Mouse (Mus musculus) WW6 (cell line): ENCODE data around the gene Hspb7.

Experiments
- DNase-seq: peaks from one replicate; pipeline ENCODE4 v3.0.0-alpha.2; 2013; ENCODE audit warnings: low read depth, low spot score

Hspb7 gene

DNA sequence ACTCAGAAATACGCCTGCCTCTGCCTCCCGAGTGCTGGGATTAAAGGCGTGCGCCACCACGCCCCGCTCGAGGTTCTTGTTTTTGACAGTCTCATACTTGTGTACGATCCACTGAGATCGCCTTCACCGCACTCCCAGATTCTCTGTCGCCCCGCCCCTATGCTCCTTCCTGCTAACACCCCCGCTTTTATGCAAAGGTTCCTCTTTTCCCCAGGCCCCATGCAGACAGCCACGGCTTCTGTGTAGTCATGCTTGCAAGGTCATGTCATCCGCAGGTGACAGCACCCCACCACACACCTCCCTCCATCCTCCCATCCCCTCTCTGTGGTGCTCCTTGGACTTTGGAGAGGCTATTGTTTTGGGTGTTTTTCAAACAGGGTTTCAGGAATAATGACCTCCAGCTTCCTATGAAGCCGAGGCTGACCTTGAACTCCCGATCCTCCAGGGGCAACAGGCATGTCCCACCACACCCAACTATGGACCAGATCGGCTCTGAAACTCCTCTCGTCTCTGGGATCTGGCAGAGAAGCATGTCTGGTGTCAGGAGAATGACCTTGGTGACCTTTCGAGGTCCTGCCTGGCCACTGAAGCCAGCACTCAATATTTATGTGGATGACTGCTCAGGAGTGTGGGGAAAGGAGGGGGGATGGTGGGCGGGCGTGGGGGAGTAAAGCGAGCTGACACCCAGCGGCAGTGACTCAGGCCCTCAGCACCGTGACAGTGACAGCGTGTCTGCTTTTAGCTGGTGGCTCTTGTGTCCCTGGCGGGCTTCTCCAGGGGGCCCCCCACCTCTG lies 984 bp upstream of the Hspb7 start:
- no peak for DNase-seq

GRCm38 (mm10) chr4:141420886-141421285 lies 307 bp downstream of the Hspb7 start:
- DNase-seq: no peak

DNA sequence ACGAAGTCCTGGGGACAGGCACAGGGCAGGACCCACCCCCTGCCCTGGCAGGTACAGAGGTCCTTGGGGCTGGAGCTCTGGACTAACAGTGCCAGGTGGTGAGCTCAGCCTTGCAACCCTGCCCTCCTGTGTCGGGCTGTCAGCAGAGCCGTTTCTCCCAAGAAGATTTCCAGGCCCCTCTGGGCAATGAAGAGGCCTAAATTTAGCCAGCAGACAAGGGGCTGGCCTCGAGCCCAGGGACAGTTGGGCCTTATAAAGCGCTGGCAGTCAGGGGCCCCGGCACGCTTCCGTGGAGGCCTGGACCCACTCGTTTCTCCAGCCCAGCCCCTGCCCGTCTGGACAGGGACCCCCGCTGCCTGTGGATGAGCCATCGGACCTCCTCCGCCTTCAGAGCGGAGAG lies 844 bp downstream of the Hspb7 start:
- no peak for DNase-seq

- DNase-seq: no peak
Observed at GRCm38 (mm10) chr4:141422841-141423240, 2.3 kb downstream of the Hspb7 start.

- no peak for DNase-seq
Observed at GRCm38 (mm10) chr4:141423288-141423687, 2.7 kb downstream of the Hspb7 start.

- DNase-seq: no peak
Observed at GRCm38 (mm10) chr4:141423691-141424431, 3.3 kb downstream of the Hspb7 start.

DNA sequence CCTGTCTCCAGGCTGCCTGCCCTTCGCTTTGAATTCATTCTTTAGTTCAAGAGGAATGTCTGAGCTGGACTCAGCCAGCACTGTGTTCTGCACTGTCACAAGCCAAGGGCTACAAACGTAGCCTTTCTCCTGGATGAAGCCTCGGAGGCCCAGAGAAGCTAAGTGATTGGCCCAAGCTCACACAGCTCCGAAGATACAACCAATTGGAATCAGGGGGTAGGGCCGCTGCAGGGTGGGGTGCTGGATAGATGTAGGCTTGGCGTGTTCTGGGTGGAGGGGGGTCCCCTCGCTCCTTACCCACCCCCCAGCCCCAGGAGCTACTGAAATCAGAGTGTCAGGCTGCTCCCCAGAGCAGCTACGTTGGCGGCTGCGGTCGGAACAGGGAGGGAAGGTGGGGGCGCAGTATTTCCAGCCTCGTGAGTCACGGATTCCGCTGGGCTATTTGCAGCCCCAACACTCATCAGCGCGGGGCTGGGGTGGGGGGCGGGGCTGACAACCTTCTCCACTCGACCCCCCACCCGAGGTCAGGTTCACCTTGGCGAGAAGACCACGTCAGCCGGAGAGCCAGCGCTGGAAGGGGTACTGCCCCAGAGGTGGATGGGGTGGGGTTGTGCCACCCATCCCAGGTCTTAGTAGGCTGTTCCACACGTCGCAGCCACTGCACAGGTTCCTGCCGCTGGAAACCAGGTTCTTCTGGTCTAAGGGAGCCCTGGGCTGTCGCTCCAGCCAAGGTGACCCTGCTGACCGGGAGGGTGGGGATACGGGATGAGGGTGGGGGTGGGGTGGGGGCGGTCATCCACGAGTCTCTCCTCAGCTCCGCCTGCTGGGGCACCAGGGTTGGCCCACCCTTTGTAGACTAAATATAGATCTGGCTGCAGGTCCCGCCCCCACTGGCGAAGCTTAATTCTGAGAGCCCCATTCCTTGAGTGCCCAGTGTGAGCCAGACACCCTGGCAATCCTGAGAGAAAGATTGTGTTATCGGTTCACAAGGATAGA lies 5.2 kb downstream of the Hspb7 start:
- DNase-seq: no peak

GRCm38 (mm10) chr4:141426796-141427745 lies 6.5 kb downstream of the Hspb7 start:
- DNase-seq: no peak

DNA sequence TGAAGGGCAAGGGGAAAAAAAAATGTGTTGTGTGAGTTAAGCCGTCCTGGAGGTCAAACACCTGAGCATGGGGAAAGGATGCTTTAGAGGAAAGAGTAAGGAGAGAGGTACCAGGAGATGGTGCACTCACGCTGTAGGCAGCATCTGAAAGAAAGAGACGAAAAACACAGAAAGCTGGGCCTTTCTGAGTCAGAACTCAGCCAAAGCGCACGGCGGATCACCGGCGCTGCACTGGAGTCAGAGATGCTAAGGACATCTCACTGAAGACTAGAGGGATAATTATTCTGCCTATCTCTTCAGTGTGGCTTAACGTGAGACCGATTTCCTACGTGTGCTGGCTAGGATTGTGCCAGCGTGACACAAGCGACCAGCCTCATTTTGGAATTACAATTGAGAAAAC lies 7.3 kb downstream of the Hspb7 start:
- no peak for DNase-seq

- DNase-seq: no peak
Observed at GRCm38 (mm10) chr4:141429381-141429780, 8.8 kb downstream of the Hspb7 start.

DNA sequence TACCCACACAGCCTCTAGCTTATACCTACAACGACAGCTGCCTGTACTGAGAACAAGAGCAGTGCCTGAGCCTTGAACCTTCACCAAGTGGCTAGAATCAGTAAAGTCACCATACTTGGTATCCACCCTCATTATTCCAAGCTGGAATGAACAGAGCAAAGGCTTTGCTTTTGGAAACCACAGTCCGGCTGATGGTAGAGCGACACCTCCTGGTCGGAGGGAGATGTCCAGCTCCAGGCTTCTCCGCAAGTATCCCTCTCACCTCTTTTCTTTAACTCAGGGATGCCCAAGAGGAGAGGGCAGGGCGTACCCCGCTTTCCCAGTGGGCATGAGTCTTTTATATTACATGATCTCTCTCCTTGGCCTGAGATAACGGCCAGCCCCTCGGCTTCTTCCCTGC lies 9.3 kb downstream of the Hspb7 start:
- DNase-seq: no peak

GRCm38 (mm10) chr4:141430997-141431396 lies 10.4 kb downstream of the Hspb7 start:
- DNase-seq: no peak

DNA sequence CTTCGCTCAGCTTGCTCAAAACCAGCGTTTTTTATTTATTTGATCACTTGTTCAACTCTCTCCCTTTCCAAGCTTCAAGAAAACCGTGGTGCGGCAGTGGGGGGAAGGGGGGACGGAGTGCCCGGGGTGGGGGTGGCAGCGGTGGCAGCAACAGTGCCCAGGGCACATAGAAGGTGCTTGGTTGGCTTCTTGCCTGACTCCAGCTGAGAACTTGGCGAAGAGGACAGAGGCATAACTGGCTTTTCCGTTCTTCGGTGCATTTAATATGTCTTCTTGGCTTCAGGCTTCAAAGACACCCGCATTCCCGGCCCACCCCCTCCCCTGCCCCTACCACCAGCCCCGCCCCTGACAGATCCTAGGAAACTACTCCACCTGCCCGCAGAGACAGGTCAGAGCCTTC lies 12.1 kb downstream of the Hspb7 start:
- DNase-seq: no peak

DNA sequence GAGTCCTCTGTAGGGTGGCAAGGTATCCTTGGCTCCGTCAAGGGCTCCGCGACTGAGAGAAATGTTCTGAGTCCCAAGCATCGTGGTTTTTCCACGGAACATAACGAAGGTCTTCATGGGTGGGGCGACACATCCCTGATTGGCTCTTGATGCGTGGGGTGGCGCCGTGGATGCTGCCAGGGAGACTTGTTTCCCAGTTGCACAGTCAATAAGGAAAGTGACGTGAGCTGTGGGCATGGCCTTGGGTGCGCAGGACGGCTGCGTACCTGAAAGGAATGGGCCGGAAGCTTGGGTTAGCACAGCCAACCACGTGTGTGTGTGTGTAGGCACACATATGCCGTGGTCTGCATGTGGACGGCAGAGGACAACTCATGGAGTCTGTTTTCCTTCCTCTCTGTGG lies 12.6 kb downstream of the Hspb7 start:
- no peak for DNase-seq

DNA sequence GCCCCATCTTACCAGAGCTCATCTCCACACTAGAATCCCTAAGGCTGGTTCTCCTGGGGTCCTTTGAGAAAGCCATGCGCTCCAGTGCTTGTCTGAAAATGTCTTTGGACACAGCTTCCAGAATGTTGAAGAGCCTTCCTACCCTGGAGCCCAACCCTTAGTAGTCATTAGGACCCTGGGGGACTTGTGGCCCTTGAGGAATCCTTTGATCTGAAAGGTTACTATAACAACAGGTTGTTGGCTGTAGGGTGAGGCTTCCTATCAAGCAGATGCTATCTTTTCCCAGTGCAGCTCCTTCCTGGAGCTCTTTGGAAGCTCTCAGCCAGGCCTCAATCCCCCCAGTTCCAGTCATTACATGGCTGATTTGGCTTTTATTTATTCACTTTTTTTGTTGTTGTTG lies 15.4 kb downstream of the Hspb7 start, which contains the start of gene Srarp:
TSS of gene Srarp (minus strand) at position 132 of the 400 bp plus-strand sequence.
- no peak for DNase-seq

GRCm38 (mm10) chr4:141439083-141439803 lies 18.7 kb downstream of the Hspb7 start:
- no peak for DNase-seq

DNA sequence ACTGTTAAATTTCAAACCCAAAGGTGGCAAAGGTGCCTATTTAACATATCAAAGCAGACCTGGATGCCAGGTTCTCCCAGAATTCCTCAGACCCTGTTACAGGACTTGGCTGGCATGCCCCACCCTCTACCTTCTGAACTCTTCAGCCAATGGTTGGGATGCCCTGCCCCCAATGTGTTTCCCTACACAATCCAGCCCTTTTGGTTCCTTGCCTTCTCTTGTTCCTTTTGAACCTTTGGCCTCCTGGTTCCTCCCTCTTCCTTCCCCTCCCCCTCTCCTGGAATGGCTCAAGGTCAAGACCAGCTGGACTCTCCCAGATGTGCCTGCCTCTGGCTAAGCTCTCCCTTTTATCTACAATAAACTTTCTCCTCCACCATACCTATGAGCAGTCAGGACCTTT lies 20.3 kb downstream of the Hspb7 start:
- no peak for DNase-seq

DNA sequence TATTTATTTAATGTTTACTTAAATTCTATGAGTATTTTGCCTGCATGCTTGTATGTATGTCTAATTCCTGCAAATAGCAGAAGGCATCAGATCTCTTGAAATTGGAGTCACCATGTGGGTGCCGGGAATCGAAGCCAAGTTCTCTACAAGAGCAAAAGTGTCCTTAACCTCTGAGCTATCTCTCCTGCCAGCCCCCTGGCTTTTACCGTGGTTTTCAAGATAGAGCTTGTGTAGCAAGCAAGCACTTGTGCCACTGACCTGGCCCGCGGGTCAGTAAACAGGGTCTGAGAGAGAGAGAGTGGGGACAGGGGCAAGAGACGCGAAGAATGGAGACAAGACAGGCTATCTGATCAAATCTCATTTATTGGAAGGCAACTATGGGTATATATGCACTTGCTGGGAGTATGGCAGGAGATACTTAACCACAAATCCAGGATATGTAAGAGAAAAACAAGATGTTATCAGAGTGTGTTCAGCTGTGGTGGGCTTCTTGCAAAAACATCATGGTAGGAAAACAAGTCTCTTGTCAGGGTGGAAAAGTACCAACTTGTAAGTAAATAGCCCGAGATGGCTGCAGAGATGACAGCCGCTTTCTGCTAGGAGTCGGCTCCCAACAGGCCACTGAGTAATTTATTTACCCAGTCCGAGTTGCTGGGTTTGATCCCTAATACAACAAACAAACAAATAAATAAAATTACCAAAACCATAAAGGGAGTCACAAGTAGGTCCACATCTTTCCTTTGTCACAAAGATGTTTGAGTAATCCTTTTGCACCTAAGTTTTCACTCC lies 23.3 kb downstream of the Hspb7 start:
- no peak for DNase-seq
